Mouse (Mus musculus): Measurements from ENCODE around the gene Spred1. TPM values are rescaled to one million over a fixed set of nuclear protein-coding genes. Genes with fewer than 3 reads are reported as not detected.
"Not testable (repeated sequence)": the region's sequence is repeated elsewhere in the genome, so short reads cannot be mapped to it uniquely, and the experiment has no call there.

Spred1 gene
- total RNA-seq, 1 experiment from 2014 or later, result 3.4 TPM

- ATAC-seq (ENCODE audit: extremely low read depth, insufficient number of reproducible peaks, low FRiP score, poor library complexity, severe bottlenecking), result no peak
Observed at GRCm38 (mm10) chr2:117118516-117118915, 2.7 kb upstream of the Spred1 start.

GRCm38 (mm10) chr2:117119291-117120245 lies 1.6 kb upstream of the Spred1 start:
- no peak for ATAC-seq (ENCODE audit: extremely low read depth, insufficient number of reproducible peaks, low FRiP score, poor library complexity, severe bottlenecking)

GRCm38 (mm10) chr2:117120246-117121211 lies 645 bp upstream of the Spred1 start:
- ATAC-seq (ENCODE audit: extremely low read depth, insufficient number of reproducible peaks, low FRiP score, poor library complexity, severe bottlenecking), result peak; percentile 65

GRCm38 (mm10) chr2:117121984-117122605 lies 921 bp downstream of the Spred1 start:
- no peak for ATAC-seq (ENCODE audit: extremely low read depth, insufficient number of reproducible peaks, low FRiP score, poor library complexity, severe bottlenecking)

- ATAC-seq (ENCODE audit: extremely low read depth, insufficient number of reproducible peaks, low FRiP score, poor library complexity, severe bottlenecking), result peak; percentile 73
Observed at GRCm38 (mm10) chr2:117122701-117123337, 1.6 kb downstream of the Spred1 start.

DNA sequence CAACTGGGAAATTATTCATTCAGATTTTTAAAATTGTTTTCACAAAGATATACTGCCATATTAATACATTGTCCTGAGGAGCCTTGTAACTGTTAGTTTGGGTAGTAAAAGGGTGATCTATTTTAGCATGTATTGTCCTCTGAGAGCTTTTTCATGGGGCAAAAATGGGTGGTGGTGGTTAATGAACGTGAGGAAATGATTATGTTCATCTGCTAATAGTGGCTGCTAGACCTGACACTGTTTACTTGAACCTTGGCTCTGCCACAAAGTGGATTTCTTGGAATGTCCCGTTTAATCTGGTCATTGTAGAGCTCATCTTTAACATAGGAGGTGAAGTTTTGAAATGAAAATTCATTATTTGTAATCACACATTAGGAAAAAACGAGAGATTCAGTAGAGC lies 2.5 kb downstream of the Spred1 start:
- no peak for ATAC-seq (ENCODE audit: extremely low read depth, insufficient number of reproducible peaks, low FRiP score, poor library complexity, severe bottlenecking)

GRCm38 (mm10) chr2:117124839-117125238 lies 3.7 kb downstream of the Spred1 start:
- no peak for ATAC-seq (ENCODE audit: extremely low read depth, insufficient number of reproducible peaks, low FRiP score, poor library complexity, severe bottlenecking)

DNA sequence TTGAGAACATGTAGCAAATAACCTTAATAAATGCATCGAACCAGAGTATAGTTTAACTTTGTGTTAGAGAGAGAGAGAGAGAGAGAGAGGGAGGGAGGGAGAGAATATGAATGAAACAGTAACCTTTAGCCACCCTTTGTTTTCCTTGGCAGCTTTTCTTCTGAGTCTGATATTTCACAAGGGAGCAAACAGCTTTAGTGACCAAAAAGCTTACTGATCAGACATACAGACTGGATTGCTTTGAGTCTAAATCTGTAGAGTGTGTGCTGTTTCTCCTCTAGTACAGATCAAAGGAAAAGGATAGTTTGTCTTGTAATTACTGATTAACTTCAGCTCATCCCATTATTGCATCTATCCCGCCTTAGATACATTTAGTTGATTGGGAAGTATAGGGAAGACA lies 8.0 kb downstream of the Spred1 start:
- no peak for ATAC-seq (ENCODE audit: extremely low read depth, insufficient number of reproducible peaks, low FRiP score, poor library complexity, severe bottlenecking)

DNA sequence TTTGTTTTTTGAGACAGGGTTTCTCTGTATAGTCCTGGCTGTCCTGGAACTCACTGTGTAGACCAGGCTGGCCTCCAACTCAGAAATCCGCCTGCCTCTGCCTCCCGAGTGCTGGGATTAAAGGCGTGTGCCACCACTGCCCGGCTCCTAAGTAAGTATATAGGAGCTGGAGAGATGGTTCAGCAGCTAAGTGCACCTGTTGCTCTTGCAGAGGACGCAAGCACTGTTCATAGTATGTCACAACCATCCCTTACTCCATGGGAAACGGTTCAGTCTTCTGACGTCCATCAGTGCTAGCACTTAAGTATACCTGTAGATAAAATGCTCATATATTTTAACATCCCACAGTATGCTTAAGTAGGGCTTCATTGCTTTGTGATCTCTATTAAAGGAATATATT lies 9.9 kb downstream of the Spred1 start:
- ATAC-seq (ENCODE audit: extremely low read depth, insufficient number of reproducible peaks, low FRiP score, poor library complexity, severe bottlenecking), result not testable (repeated sequence)

DNA sequence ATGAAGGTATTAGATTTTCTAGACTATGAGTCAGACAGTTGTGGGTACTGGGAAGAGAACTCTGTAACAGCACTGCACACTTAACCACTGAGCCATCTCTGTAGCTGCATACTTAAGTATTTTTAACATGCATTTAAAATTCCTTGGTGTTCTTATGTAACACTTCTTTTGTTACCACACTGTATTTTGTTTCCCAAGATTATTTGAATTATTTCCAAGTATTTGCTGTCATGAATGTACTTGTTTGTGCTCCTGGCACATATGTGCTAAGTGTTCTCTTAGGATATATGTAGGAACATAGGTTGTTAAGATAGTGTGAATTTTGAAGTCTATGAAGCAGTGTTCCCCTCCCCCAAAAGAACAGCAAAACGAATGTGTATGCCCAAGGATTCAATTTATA lies 10.7 kb downstream of the Spred1 start:
- ATAC-seq (ENCODE audit: extremely low read depth, insufficient number of reproducible peaks, low FRiP score, poor library complexity, severe bottlenecking), result no peak

DNA sequence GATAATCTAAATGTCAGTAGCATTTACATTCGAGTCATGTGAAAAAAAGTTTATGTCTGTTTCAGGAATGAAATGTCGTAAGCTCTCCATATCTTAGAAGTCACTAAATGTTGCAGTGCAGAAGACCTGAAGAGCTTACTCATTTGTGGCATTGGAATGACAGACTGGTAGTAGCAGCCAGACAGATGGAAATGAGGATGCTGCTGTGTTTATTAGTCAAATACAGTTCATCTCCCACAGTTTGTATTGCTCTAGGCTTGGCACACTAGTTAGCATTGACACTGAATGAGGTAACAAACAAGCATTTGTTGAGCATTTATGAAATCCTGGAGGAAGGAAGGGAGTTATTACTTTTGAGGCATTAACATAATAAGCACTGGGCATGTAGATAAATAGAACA lies 12.4 kb downstream of the Spred1 start:
- no peak for ATAC-seq (ENCODE audit: extremely low read depth, insufficient number of reproducible peaks, low FRiP score, poor library complexity, severe bottlenecking)

DNA sequence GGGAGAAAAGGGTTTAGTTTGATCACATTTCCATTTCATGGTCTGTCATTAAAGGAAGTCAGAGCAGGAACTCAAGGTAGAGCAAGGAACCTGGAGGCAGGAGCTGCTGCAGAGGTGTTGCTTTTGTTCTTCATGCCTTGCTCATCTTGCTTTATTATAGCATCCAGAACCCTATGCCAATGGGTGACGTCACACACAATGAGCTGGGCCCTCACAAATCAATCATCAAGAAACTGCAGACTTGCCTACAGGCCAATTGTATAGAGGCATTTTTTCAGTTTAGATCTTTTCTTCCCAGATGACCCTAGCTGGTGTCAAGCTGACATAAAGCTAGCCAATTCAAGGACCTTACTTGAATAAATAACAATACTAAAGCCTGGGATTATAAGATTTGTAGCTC lies 16.6 kb downstream of the Spred1 start:
- no peak for ATAC-seq (ENCODE audit: extremely low read depth, insufficient number of reproducible peaks, low FRiP score, poor library complexity, severe bottlenecking)

DNA sequence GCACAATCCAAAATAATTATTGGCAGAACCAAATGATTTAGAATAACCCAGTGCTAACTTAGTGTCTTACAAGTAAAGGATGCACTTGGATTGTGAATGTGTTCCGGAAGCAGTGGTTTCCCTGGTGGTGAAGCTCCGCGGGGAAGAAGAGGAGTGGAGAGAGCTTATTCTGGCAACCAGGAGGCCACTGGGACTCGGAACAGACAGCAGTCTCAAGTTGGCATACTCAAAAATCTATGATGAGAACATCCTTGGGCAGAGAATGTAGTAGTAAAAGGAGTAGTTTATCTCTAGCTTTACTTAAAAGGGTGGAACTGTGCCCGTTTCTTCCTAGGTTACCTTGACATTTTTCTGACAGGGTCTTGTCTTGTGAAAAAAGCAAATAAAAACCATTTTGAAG lies 17.8 kb downstream of the Spred1 start:
- ATAC-seq (ENCODE audit: extremely low read depth, insufficient number of reproducible peaks, low FRiP score, poor library complexity, severe bottlenecking), result no peak

- no peak for ATAC-seq (ENCODE audit: extremely low read depth, insufficient number of reproducible peaks, low FRiP score, poor library complexity, severe bottlenecking)
Observed at GRCm38 (mm10) chr2:117139977-117140376, 18.8 kb downstream of the Spred1 start.

DNA sequence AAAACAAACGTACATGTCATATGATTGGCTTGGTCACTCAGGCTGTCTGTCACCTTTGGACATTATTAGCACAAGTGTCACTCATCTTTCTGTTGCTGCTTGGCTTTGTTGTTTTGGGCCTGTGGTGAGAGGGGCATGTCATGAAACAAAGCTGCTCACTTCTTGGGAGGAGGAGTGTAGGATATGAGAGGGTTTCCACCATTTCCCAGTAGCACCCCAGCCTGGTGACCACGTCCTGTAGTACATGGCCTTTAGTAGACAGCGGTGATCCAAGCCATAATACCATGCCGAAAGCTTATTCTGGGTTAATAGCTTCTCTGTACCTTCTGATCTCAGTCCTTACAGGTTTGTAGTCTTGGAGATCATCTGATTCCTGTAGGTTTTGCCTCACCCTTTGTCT lies 21.9 kb downstream of the Spred1 start:
- no peak for ATAC-seq (ENCODE audit: extremely low read depth, insufficient number of reproducible peaks, low FRiP score, poor library complexity, severe bottlenecking)

DNA sequence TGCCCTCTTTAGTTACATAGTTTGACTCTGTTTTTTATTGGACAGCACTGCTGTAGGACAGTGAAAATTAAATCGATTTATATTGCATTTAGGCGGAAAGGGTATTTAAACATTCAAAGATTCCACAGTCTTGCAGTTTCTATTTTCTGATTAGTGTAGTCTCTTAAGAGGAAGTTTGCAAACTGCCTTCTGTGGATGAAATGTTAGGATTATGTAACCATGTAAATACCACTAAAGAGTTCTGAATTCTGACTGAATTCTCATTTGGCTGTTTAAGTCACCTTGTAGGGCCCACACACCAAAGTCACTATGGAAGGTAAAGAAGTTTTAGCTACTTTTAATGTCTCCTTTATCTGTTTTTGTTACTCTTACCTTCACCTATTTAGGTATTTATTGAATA lies 24.9 kb downstream of the Spred1 start:
- no peak for ATAC-seq (ENCODE audit: extremely low read depth, insufficient number of reproducible peaks, low FRiP score, poor library complexity, severe bottlenecking)

GRCm38 (mm10) chr2:117146617-117147016 lies 25.4 kb downstream of the Spred1 start:
- no peak for ATAC-seq (ENCODE audit: extremely low read depth, insufficient number of reproducible peaks, low FRiP score, poor library complexity, severe bottlenecking)

DNA sequence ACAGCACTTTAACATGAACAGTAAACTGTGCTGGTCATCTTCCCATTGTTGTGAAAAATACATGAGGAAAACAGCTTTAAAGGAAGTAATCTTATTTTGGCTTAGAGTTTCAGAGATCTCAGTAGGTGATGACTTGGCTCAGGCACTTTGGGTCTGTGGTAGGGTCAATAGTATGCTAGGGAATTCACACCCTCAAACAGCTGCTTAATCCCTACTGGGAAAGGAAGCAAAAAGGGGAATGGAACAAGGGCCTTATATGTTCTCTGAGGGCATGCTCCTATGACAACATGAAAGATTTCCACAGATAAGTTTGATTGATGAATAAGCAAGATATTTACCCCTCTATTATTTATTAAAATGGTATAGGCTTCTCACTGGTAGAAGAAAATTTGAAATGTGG lies 31.0 kb downstream of the Spred1 start:
- ATAC-seq (ENCODE audit: extremely low read depth, insufficient number of reproducible peaks, low FRiP score, poor library complexity, severe bottlenecking), result no peak

DNA sequence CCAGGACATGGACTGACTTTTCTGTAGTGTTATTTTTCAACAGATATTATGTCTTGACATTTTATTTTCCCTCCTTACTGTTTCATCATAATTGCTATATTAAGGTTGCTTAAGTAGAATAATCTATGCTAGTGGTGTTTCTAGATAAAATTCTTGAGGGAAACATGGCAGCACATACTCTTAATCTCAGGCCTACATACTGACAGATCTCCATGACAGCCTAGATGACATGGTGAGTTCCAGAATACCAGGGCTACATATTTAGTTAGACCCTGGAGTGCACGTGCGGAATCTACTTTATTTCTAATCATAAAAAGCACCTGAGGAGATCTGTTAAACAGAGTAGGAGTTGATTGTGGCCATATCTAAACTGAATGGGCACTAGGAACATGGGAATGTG lies 47.2 kb downstream of the Spred1 start:
- ATAC-seq (ENCODE audit: extremely low read depth, insufficient number of reproducible peaks, low FRiP score, poor library complexity, severe bottlenecking), result no peak

Data from neutrophil, adult 5-6 weeks (primary cell).